Mouse (Mus musculus) heart, adult 2 months (tissue): ENCODE data around the gene Ankrd33b. TPM values are rescaled to one million over a fixed set of nuclear protein-coding genes. Genes with fewer than 3 reads are reported as not detected.

Experiments used
- DNase-seq, 2 experiments: peaks; one replicate each; pipeline ENCODE4 v3.0.0; 2021
- H3K27ac ChIP-seq: fragments of 200-600 bp; 2 replicates; pipeline ENCODE4 v1.8.1; 2022
- H3K27me3 ChIP-seq: fragments of 200-500 bp; 2 replicates; pipeline ENCODE4 v1.6.1; 2012; ENCODE audit warnings: mild to moderate bottlenecking, low read length, inconsistent platforms, mixed read lengths; ENCODE audit not compliant: control insufficient read depth, insufficient read depth
- H3K36me3 ChIP-seq: fragments of 200-500 bp; 2 replicates; pipeline ENCODE4 v1.6.1; 2012; ENCODE audit warnings: low read length, inconsistent platforms; ENCODE audit not compliant: control insufficient read depth, insufficient read depth
- H3K4me1 ChIP-seq: fragments of 200-500 bp; 2 replicates; pipeline ENCODE4 v1.6.1; 2011; ENCODE audit warnings: low read length; ENCODE audit not compliant: control insufficient read depth, insufficient read depth
- H3K4me3 ChIP-seq: fragments of 200-600 bp; 2 replicates; pipeline ENCODE4 v1.8.1; 2022
- H3K79me2 ChIP-seq: fragments of 200-500 bp; replicated peaks from 2 replicates; pipeline ENCODE4 v1.6.1; 2012; ENCODE audit warnings: mild to moderate bottlenecking, inconsistent platforms, low read length, moderate library complexity, mixed read lengths; ENCODE audit not compliant: control insufficient read depth, insufficient read depth
- H3K9ac ChIP-seq: fragments of 200-500 bp; 2 replicates; pipeline ENCODE4 v1.6.1; 2012; ENCODE audit warnings: low read depth, mild to moderate bottlenecking, control low read depth, inconsistent platforms, low read length, mixed read lengths
- CTCF ChIP-seq: fragments of 200-600 bp; IDR thresholded peaks from 2 replicates; pipeline ENCODE4 v1.8.1; 2022; ENCODE audit warnings: antibody characterized with exemption, mild to moderate bottlenecking, moderate library complexity
- EP300 ChIP-seq: fragments of 200-500 bp; IDR thresholded peaks from 2 replicates; pipeline ENCODE4 v1.6.1; 2011; ENCODE audit warnings: low read depth, low read length, control low read depth; ENCODE audit not compliant: insufficient read depth
- POLR2A ChIP-seq: fragments of 200-500 bp; IDR thresholded peaks from 2 replicates; pipeline ENCODE4 v1.6.1; 2011; ENCODE audit warnings: mild to moderate bottlenecking, low read depth, low read length, control low read depth; ENCODE audit not compliant: insufficient read depth
- WGBS: fragments of 180-500 bp; shearing (Covaris S2); methylation state at CpG from one replicate; pipeline ENCODE4 v1.1.7; 2018; 5-methylcytosine and 5-hydroxymethylcytosine counted together
- intact Hi-C: fragments of 180-260 bp; cut with DNase I; formaldehyde crosslinking; loops from one replicate; pipeline ENCODE4 v1.15.1; 2025
- polyA plus RNA-seq: library from polyadenylated mRNA; depleted of rRNA; stranded (reverse); fragments of >200 nt; gene quantifications from 2 replicates; pipeline ENCODE4 v1.2.3, GENCODE M21; 2012
- total RNA-seq, 2 experiments: library from RNA; stranded (reverse); gene quantifications; 2 replicates each; pipeline ENCODE4 v1.2.3; 2021

The Ankrd33b gene
- total and polyA plus RNA-seq, 3 experiments = 7.8 to 32.8 (median 28.6) TPM

- H3K36me3 ChIP-seq = no peaks in the 10 kb centered on the region
- no peak for DNase-seq
- intact Hi-C loops = no loop called here
- H3K27me3 ChIP-seq = no peaks in the 10 kb centered on the region
- TF ChIP-seq CTCF (no peak), EP300 (no peak), POLR2A (no peak)
- no peak overlapping the region for H3K4me3 ChIP-seq
- WGBS = 88% methylated on average over 9 of the region's 9 CpGs
- H3K27ac ChIP-seq = no peak overlapping the region
- H3K4me1 ChIP-seq = no peaks in the 10 kb centered on the region
- no peak overlapping the region for H3K9ac ChIP-seq
- peaks cover 9% of the 10 kb centered on the region for H3K79me2 ChIP-seq
Measured at GRCm38 (mm10) chr15:31361259-31361853, 6.2 kb downstream of the Ankrd33b start.

- no peak overlapping the region for H3K9ac ChIP-seq
- H3K27ac ChIP-seq = no peak overlapping the region
- DNase-seq = no peak
- intact Hi-C loops = no loop called here
- H3K4me3 ChIP-seq = no peak overlapping the region
- no peaks in the 10 kb centered on the region for H3K36me3 ChIP-seq
- WGBS = 73% methylated on average over 6 of the region's 6 CpGs
- peaks cover 9% of the 10 kb centered on the region for H3K79me2 ChIP-seq
- no peaks in the 10 kb centered on the region for H3K27me3 ChIP-seq
- H3K4me1 ChIP-seq = no peaks in the 10 kb centered on the region
- TF ChIP-seq CTCF (no peak), POLR2A (no peak), EP300 (no peak)
Measured at GRCm38 (mm10) chr15:31360593-31360992, 6.9 kb downstream of the Ankrd33b start.

- Histone ChIP-seq H3K9ac (no peak overlapping the region), H3K4me3 (no peak overlapping the region), H3K36me3 (no peaks in the 10 kb centered on the region), H3K4me1 (no peaks in the 10 kb centered on the region), H3K79me2 (peaks cover 9% of the 10 kb centered on the region), H3K27ac (no peak overlapping the region), H3K27me3 (no peaks in the 10 kb centered on the region)
- DNase-seq = no peak
- intact Hi-C loops = no loop called here
- 90% methylated on average over 6 of the region's 6 CpGs for WGBS
- TF ChIP-seq CTCF (no peak), POLR2A (no peak), EP300 (no peak)
Measured at GRCm38 (mm10) chr15:31359805-31360204, 7.7 kb downstream of the Ankrd33b start.

GRCm38 (mm10) chr15:31352494-31353279 lies 14.8 kb downstream of the Ankrd33b start:
- Histone ChIP-seq H3K4me3 (no peak overlapping the region), H3K27ac (peak overlapping the region; percentile 75), H3K4me1 (peaks cover 16% of the 10 kb centered on the region), H3K27me3 (no peaks in the 10 kb centered on the region), H3K9ac (peak overlapping the region; percentile 17; the same call in 1 of the 2 replicates), H3K36me3 (no peaks in the 10 kb centered on the region), H3K79me2 (peaks cover 7% of the 10 kb centered on the region)
- TF ChIP-seq EP300 = no peak
- no peak for TF ChIP-seq CTCF
- no peak for TF ChIP-seq POLR2A
- 72% methylated on average over 13 of the region's 13 CpGs for WGBS
- intact Hi-C loops = no loop called here
- DNase-seq = peak in 1 of 2 experiments; percentile 40

DNA sequence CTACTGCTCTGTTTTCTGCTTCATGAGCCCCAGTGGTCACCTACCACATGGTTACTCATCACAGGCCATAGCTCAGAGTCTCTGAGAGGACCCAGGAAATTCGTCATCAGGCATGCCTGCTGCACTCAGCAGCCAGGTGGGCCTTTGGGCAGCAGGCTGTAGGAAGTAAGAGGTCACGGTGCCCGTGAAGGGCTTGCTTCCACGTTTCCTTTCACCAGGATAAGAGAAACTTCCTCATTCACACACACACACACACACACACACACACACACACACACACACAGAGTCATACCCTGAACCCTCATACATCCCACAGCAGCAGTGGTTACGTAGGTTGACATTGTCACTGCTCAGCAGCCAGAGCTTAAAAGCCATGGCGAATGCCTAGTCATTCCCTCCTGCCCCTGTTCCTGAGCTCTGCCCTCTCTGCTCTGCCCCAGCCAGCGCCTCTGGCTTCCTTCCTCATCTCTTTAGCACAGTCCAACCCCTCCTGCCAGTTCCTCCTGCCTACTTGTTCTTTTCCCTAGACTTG lies 17.6 kb downstream of the Ankrd33b start:
- Histone ChIP-seq H3K4me3 (no peak overlapping the region), H3K4me1 (peaks cover 16% of the 10 kb centered on the region), H3K36me3 (no peaks in the 10 kb centered on the region), H3K27ac (peak overlapping the region; percentile 48), H3K9ac (no peak overlapping the region), H3K79me2 (peaks cover 3% of the 10 kb centered on the region; the same call in 1 of the 2 replicates), H3K27me3 (no peaks in the 10 kb centered on the region)
- whole genome bisulfite sequencing = 32% methylated on average over 7 of the region's 7 CpGs
- TF ChIP-seq CTCF (no peak), EP300 (no peak), POLR2A (no peak)
- intact Hi-C loops = loop anchor here (2.0 kb wide), 1 partner anchor 17 kb away; the partner anchor contains the start of gene Ankrd33b
- DNase-seq = peak in 1 of 2 experiments; percentile 68
